Mouse (Mus musculus): ENCODE results near the gene Prdm9.

- no peak for TF ChIP-seq CTCF (IDR thresholded peaks at IDR 0.05; ENCODE audit: low read depth, low read length)
- no peak for TF ChIP-seq POLR2A (IDR thresholded peaks at IDR 0.05; ENCODE audit: borderline replicate concordance, low read depth, low read length)
Observed at GRCm38 (mm10) chr17:15528887-15529286, 35.3 kb downstream of the Prdm9 start.

All from bone marrow macrophage, adult 2 months (primary cell).